Mouse (Mus musculus): ENCODE data around the gene Cd151. TPM values are rescaled to one million over a fixed set of nuclear protein-coding genes. Genes with fewer than 3 reads are reported as not detected.

Gene Cd151
- polyA plus RNA-seq, 1 experiment: 414 TPM

- 82% methylated on average over 3 of the region's 3 CpGs for WGBS
- peaks cover 11% of the 10 kb centered on the region for H3K36me3 ChIP-seq (ENCODE audit: control insufficient read depth, insufficient read depth, low read length)
- H3K27ac ChIP-seq (ENCODE audit: insufficient read depth, low read depth, low read length): no peak overlapping the region
Observed at GRCm38 (mm10) chr7:141497600-141497999, 30.4 kb downstream of the Cd151 start.

DNA sequence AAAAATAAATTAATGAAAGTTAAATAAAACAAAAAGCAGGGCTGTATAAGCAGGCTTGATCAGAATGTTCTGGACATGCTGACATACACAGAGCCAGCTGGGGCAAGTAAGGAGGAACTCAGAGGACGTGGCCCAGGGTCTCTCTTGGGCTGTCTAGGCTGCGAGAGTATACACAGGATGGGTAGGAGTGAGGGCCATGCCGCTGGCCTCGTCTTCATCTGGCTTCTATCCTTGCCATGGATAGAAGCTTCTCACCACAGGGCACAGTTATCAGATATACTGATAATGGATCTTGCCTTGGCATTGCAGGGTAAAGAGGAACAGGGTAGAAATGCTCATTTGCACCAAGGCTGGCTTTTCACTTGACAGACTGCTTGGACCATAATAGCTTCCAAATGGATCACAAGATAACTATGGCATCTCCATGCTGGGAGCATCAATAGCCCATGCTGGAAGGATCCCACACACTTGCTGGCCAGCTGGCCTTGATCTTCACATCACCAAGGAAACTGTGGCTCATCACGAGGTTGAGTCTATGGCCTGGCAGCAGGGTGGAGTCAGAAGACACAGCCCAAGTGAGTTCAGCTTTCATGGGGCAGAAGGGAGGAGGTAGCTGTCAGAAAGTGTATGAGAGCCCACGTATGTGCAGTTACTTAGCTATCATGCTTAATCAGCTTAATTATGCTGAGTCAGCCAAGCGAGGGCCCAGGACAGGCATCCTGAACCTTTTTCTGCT, 34.8 kb downstream of the Cd151 start:
- no peak for TF ChIP-seq POLR2A (IDR thresholded peaks at IDR 0.05; ENCODE audit: low read depth, low read length)
- TF ChIP-seq CTCF (IDR thresholded peaks at IDR 0.05; ENCODE audit: extremely low read depth, insufficient read length, insufficient replicate concordance, low read depth, low read length): no peak
- Histone ChIP-seq H3K27me3 (ENCODE audit: control insufficient read depth, insufficient read depth, low read length) (no peaks in the 10 kb centered on the region), H3K27ac (ENCODE audit: insufficient read depth, low read depth, low read length) (no peak overlapping the region), H3K4me3 (ENCODE audit: low read depth, low read length) (no peak overlapping the region), H3K36me3 (ENCODE audit: control insufficient read depth, insufficient read depth, low read length) (peaks cover 2% of the 10 kb centered on the region), H3K4me1 (ENCODE audit: control insufficient read depth, insufficient read depth, insufficient read length, low read length) (peaks cover 2% of the 10 kb centered on the region; the same call in 1 of the 2 replicates)
- 92% methylated on average over 7 of the region's 7 CpGs for WGBS

More at GRCm38 (mm10) chr7:141497600-141497999, 30.4 kb downstream of the Cd151 start:
- H3K4me1 ChIP-seq (ENCODE audit: control insufficient read depth, insufficient read depth, insufficient read length, low read length): no peaks in the 10 kb centered on the region
- TF ChIP-seq POLR2A (IDR thresholded peaks at IDR 0.05; ENCODE audit: low read depth, low read length) (no peak), CTCF (IDR thresholded peaks at IDR 0.05; ENCODE audit: extremely low read depth, insufficient read length, insufficient replicate concordance, low read depth, low read length) (no peak)
- no peak overlapping the region for H3K4me3 ChIP-seq (ENCODE audit: low read depth, low read length)
- no peaks in the 10 kb centered on the region for H3K27me3 ChIP-seq (ENCODE audit: control insufficient read depth, insufficient read depth, low read length)

- Histone ChIP-seq H3K27me3 (ENCODE audit: control insufficient read depth, insufficient read depth, low read length) (no peaks in the 10 kb centered on the region), H3K4me1 (ENCODE audit: control insufficient read depth, insufficient read depth, insufficient read length, low read length) (peaks cover 2% of the 10 kb centered on the region; the same call in 1 of the 2 replicates), H3K27ac (ENCODE audit: insufficient read depth, low read depth, low read length) (no peak overlapping the region), H3K4me3 (ENCODE audit: low read depth, low read length) (no peak overlapping the region), H3K36me3 (ENCODE audit: control insufficient read depth, insufficient read depth, low read length) (peaks cover 2% of the 10 kb centered on the region)
- 95% methylated on average over 5 of the region's 5 CpGs for WGBS
- TF ChIP-seq CTCF (IDR thresholded peaks at IDR 0.05; ENCODE audit: extremely low read depth, insufficient read length, insufficient replicate concordance, low read depth, low read length) (no peak), POLR2A (IDR thresholded peaks at IDR 0.05; ENCODE audit: low read depth, low read length) (no peak)
Observed at GRCm38 (mm10) chr7:141502556-141502905, 35.3 kb downstream of the Cd151 start.

GRCm38 (mm10) chr7:141506278-141506677, 39.1 kb downstream of the Cd151 start:
- H3K36me3 ChIP-seq (ENCODE audit: control insufficient read depth, insufficient read depth, low read length): peaks cover 5% of the 10 kb centered on the region; the same call in 1 of the 2 replicates
- WGBS: 92% methylated on average over 2 of the region's 2 CpGs
- no peak for TF ChIP-seq POLR2A (IDR thresholded peaks at IDR 0.05; ENCODE audit: low read depth, low read length)
- TF ChIP-seq CTCF (IDR thresholded peaks at IDR 0.05; ENCODE audit: extremely low read depth, insufficient read length, insufficient replicate concordance, low read depth, low read length): no peak
- no peaks in the 10 kb centered on the region for H3K27me3 ChIP-seq (ENCODE audit: control insufficient read depth, insufficient read depth, low read length)
- no peak overlapping the region for H3K4me3 ChIP-seq (ENCODE audit: low read depth, low read length)
- peaks cover 2% of the 10 kb centered on the region; the same call in 1 of the 2 replicates for H3K4me1 ChIP-seq (ENCODE audit: control insufficient read depth, insufficient read depth, insufficient read length, low read length)
- H3K27ac ChIP-seq (ENCODE audit: insufficient read depth, low read depth, low read length): no peak overlapping the region

- Histone ChIP-seq H3K27me3 (ENCODE audit: control insufficient read depth, insufficient read depth, low read length) (no peaks in the 10 kb centered on the region), H3K27ac (ENCODE audit: insufficient read depth, low read depth, low read length) (no peak overlapping the region), H3K4me1 (ENCODE audit: control insufficient read depth, insufficient read depth, insufficient read length, low read length) (peaks cover 2% of the 10 kb centered on the region; the same call in 1 of the 2 replicates), H3K4me3 (ENCODE audit: low read depth, low read length) (no peak overlapping the region), H3K36me3 (ENCODE audit: control insufficient read depth, insufficient read depth, low read length) (peaks cover 8% of the 10 kb centered on the region; the same call in 1 of the 2 replicates)
- TF ChIP-seq CTCF (IDR thresholded peaks at IDR 0.05; ENCODE audit: extremely low read depth, insufficient read length, insufficient replicate concordance, low read depth, low read length) (no peak), POLR2A (IDR thresholded peaks at IDR 0.05; ENCODE audit: low read depth, low read length) (no peak)
Observed at GRCm38 (mm10) chr7:141508160-141508559, 41.0 kb downstream of the Cd151 start.

- H3K4me1 ChIP-seq (ENCODE audit: control insufficient read depth, insufficient read depth, insufficient read length, low read length): peaks cover 2% of the 10 kb centered on the region; the same call in 1 of the 2 replicates
- H3K4me3 ChIP-seq (ENCODE audit: low read depth, low read length): no peak overlapping the region
- 96% methylated on average over 5 of the region's 5 CpGs for WGBS
- no peaks in the 10 kb centered on the region for H3K27me3 ChIP-seq (ENCODE audit: control insufficient read depth, insufficient read depth, low read length)
- no peak overlapping the region for H3K27ac ChIP-seq (ENCODE audit: insufficient read depth, low read depth, low read length)
- TF ChIP-seq CTCF (IDR thresholded peaks at IDR 0.05; ENCODE audit: extremely low read depth, insufficient read length, insufficient replicate concordance, low read depth, low read length) (no peak), POLR2A (IDR thresholded peaks at IDR 0.05; ENCODE audit: low read depth, low read length) (no peak)
- H3K36me3 ChIP-seq (ENCODE audit: control insufficient read depth, insufficient read depth, low read length): peaks cover 15% of the 10 kb centered on the region
Observed at GRCm38 (mm10) chr7:141510196-141510595, 43.0 kb downstream of the Cd151 start.

DNA sequence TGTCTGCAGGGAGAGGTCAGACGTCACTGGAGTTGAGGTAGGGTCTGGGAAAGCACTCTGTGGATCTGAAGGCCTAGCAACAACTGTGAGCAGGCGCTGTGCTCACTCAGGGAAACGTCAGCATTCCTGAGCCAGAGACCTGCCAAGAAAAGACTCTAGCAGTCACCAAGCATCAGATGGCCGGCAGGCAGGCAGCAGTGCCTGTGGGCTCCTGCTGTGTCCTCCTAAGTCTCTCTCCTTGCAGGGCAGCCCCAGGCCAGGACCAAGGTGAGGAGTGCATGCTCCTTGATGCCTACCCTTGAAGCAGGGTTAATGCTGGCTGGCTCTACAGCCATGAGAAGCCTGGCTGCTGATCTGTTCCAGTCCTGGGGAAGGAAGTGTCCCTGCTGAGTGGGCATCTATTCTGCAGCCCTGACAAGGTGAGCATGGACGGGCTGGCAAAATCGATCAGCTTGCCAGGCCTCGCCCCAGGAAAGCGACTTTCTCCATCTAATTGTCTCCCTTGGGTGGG, 43.5 kb downstream of the Cd151 start:
- Histone ChIP-seq H3K4me3 (ENCODE audit: low read depth, low read length) (no peak overlapping the region), H3K36me3 (ENCODE audit: control insufficient read depth, insufficient read depth, low read length) (peaks cover 15% of the 10 kb centered on the region), H3K4me1 (ENCODE audit: control insufficient read depth, insufficient read depth, insufficient read length, low read length) (no peaks in the 10 kb centered on the region), H3K27ac (ENCODE audit: insufficient read depth, low read depth, low read length) (no peak overlapping the region), H3K27me3 (ENCODE audit: control insufficient read depth, insufficient read depth, low read length) (no peaks in the 10 kb centered on the region)
- TF ChIP-seq POLR2A (IDR thresholded peaks at IDR 0.05; ENCODE audit: low read depth, low read length) (no peak), CTCF (IDR thresholded peaks at IDR 0.05; ENCODE audit: extremely low read depth, insufficient read length, insufficient replicate concordance, low read depth, low read length) (no peak)
- 89% methylated on average over 8 of the region's 8 CpGs for WGBS

Data from small intestine, adult 2 months (tissue).